Mouse (Mus musculus) intestine, embryonic 16.5 days (tissue): Measurements from ENCODE around the gene Rab3c. TPM values are rescaled to one million over a fixed set of nuclear protein-coding genes. Genes with fewer than 3 reads are reported as not detected.

ENCODE experiments used
- ATAC-seq: fragments of 200-750 bp; cut with Nextera tagmentation; 2 replicates; pipeline ENCODE4 v1.8.0; 2017; ENCODE audit warnings: moderate TSS enrichment, moderate library complexity
- H3K27ac ChIP-seq: fragments of 300-500 bp; sonication (generic); 2 replicates; pipeline ENCODE4 v1.5.1; 2014; ENCODE audit warnings: mild to moderate bottlenecking, low read length
- H3K27me3 ChIP-seq: fragments of 300-500 bp; sonication (generic); replicated peaks from 2 replicates; pipeline ENCODE4 v1.6.1; 2014; ENCODE audit warnings: low read length, control low read depth, mixed read lengths; ENCODE audit not compliant: control insufficient read depth, insufficient read depth
- H3K36me3 ChIP-seq: fragments of 300-500 bp; sonication (generic); 2 replicates; pipeline ENCODE4 v1.6.1; 2014; ENCODE audit warnings: low read length, control low read depth; ENCODE audit not compliant: control insufficient read depth, insufficient read depth
- H3K4me1 ChIP-seq: fragments of 300-500 bp; sonication (generic); 2 replicates; pipeline ENCODE4 v1.6.1; 2014; ENCODE audit warnings: low read length, control low read depth, mixed read lengths; ENCODE audit not compliant: control insufficient read depth, insufficient read depth
- H3K4me2 ChIP-seq: fragments of 300-500 bp; sonication (generic); 2 replicates; pipeline ENCODE4 v1.6.1; 2014; ENCODE audit warnings: low read depth, low read length, control low read depth
- H3K4me3 ChIP-seq: fragments of 300-500 bp; sonication (generic); 2 replicates; pipeline ENCODE4 v1.5.1; 2014; ENCODE audit warnings: mild to moderate bottlenecking, low read length
- H3K9ac ChIP-seq: fragments of 300-500 bp; sonication (generic); 2 replicates; pipeline ENCODE4 v1.6.1; 2014; ENCODE audit warnings: low read depth, low read length
- H3K9me3 ChIP-seq: fragments of 300-500 bp; sonication (generic); 2 replicates; pipeline ENCODE4 v1.6.1; 2016; ENCODE audit warnings: low read length, control low read depth; ENCODE audit not compliant: control insufficient read depth
- WGBS: fragments of 180-500 bp; shearing (Covaris S2); extraction: QIAGEN DNeasy Blood & Tissue Kit; methylation state at CpG from one replicate; pipeline ENCODE4 v1.1.7; 2014; 5-methylcytosine and 5-hydroxymethylcytosine counted together
- polyA plus RNA-seq: library from polyadenylated mRNA; unstranded; fragments of >200 nt; fragmentation: Nextera tagmentation; extraction: Ambion mirVana; gene quantifications from 2 replicates; pipeline ENCODE4 v1.2.1, GENCODE M21; 2015

Gene Rab3c
- polyA plus RNA-seq, 1 experiment from 2014 or later, result 5.2 TPM

DNA sequence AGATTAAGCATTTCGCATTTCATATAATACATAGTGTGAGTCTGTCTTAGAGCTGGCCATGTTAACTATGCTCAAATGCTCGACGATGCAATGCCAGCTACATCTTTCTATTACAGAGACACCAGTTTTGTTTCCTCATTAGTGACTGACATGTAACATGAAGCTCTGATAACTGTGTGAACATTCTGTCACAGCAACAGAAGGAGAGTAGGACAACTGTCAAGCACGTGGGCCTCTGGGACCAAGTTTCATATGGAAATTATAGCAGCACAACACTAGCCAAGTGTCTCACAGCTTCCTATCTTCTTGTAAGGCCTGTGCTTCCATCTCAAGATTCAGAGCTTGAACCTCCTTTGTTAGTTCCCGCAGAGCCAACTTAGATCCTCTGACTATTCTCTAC lies 163.9 kb downstream of the Rab3c start:
- H3K27me3 ChIP-seq, result no peaks in the 10 kb centered on the region
- WGBS, result 90% methylated on average over 5 of the region's 5 CpGs

DNA sequence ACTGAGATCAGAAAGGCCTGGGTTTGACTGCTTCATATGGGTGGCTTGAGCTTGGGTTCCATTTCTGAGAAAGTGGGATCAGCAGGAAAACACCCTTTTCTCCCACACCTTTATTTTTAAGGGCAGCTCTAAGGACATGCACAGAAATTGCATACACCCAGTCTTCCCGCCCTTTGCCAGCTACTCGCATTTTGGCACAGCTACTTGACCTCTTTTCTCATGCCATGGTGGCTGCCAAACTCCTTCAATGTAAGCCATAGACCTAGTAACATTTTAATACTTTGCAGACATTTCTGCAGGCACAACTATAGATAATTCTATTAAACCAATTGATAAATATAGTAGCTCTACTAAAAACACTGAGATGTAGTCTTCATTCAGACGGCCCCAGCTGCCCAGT lies 164.5 kb downstream of the Rab3c start:
- H3K4me2 ChIP-seq, result no peak overlapping the region
- 81% methylated on average over 3 of the region's 3 CpGs for WGBS
- H3K4me3 ChIP-seq, result no peak overlapping the region

More for the DNA sequence above, 163.9 kb downstream of the Rab3c start:
- H3K4me1 ChIP-seq, result no peaks in the 10 kb centered on the region
- H3K9me3 ChIP-seq, result no peaks in the 10 kb centered on the region
- no peak overlapping the region for H3K9ac ChIP-seq
- no peak for ATAC-seq
- H3K36me3 ChIP-seq, result no peaks in the 10 kb centered on the region
- H3K27ac ChIP-seq, result no peak overlapping the region
- no peak overlapping the region for H3K4me2 ChIP-seq
- no peak overlapping the region for H3K4me3 ChIP-seq

DNA sequence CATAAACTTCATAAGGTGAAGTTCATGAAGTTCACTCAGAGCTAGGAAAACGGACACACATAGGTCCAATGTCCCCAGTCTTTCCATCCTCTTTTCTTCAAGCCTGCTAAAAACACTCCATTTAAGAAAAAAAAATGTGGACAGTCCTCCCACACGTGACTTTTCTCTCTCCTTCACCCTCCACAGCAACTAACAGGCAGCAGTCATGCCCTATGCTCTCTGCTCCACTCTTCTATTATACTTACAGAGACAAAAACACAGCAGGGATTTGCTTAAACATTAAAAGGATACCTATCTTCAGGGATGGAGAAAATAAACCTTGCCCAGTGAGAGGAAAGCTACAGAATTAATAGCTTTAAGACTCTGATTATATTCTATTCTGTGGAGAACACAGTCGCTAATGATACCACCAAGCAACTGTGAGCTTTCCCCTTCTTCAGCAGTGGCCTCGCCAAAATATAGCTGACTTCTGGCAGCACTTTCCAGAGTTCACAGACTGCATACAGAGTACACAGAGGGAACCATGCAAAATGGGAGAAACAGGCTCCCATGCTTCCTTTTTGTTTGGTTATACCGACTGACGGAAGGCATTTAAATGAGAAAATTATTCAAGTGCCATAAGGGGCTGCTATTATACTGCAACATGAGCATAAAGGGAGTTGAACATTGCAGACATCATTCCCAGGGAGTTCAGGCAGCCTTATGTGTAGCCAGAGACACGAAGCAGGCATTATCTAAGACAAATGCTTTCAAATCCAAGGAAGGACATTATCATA lies 165.7 kb downstream of the Rab3c start:
- Histone ChIP-seq H3K27ac (no peak overlapping the region), H3K27me3 (no peaks in the 10 kb centered on the region), H3K4me1 (no peaks in the 10 kb centered on the region), H3K9ac (no peak overlapping the region), H3K36me3 (no peaks in the 10 kb centered on the region), H3K4me3 (no peak overlapping the region), H3K9me3 (no peaks in the 10 kb centered on the region), H3K4me2 (no peak overlapping the region)
- 63% methylated on average over 7 of the region's 7 CpGs for WGBS
- ATAC-seq, result no peak

More for the DNA sequence above, 164.5 kb downstream of the Rab3c start:
- ATAC-seq, result no peak
- H3K9me3 ChIP-seq, result no peaks in the 10 kb centered on the region
- H3K36me3 ChIP-seq, result no peaks in the 10 kb centered on the region
- no peaks in the 10 kb centered on the region for H3K4me1 ChIP-seq
- no peaks in the 10 kb centered on the region for H3K27me3 ChIP-seq
- no peak overlapping the region for H3K27ac ChIP-seq
- no peak overlapping the region for H3K9ac ChIP-seq

DNA sequence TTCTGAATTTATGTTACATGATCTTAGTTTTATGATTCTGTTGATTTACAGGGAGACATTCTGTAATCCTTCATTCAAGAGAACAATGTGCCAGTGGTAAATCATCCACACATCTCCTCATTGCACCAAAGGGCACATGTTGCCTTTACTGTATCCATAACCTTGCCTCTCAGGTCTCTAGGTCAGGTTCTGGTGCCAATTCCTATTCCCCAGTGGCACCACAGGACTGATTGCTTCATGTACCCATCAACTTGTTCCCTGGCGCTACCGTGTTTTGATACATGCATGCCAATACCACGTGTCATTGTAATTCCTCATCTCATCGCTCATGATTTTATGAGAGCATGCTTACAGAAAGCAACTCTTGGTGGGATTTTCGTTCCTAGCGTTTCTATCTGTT lies 167.1 kb downstream of the Rab3c start:
- Histone ChIP-seq H3K27me3 (no peaks in the 10 kb centered on the region), H3K4me3 (no peak overlapping the region), H3K4me1 (no peaks in the 10 kb centered on the region), H3K4me2 (no peak overlapping the region), H3K9me3 (no peaks in the 10 kb centered on the region), H3K36me3 (no peaks in the 10 kb centered on the region), H3K27ac (no peak overlapping the region), H3K9ac (no peak overlapping the region)
- 90% methylated on average over 6 of the region's 6 CpGs for WGBS
- no peak for ATAC-seq

DNA sequence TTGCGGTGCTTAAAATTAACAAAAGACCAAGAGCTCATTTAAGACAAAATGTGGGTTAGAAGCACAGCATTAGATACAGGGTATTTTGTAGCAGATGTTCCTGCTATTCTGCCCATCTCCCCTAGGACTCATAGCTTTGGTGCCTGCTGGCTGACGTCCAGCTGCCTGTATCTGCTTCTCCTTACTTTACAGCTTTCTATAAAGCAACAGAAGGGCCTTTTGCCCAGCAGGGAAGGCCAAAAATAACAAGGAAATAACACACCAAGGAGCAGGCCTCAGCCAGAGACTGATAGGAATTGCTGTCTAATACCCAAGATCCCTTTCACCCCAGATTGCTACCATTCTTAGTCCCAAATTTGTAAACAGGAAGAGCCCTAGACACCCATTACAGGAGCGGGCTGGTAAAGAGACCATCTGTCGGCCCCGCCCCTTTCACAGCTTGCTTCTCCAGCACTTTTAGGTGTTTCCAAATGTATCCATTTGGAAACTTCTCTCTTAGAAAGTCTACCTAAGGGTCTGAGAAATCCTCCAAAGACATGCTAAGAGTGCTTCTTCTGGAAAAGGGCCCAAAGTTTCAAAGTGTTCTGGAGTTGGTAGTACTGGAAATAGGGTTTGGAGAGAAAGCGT lies 183.3 kb downstream of the Rab3c start:
- Histone ChIP-seq H3K4me3 (no peak overlapping the region), H3K27me3 (no peaks in the 10 kb centered on the region), H3K27ac (no peak overlapping the region), H3K4me2 (no peak overlapping the region), H3K9me3 (no peaks in the 10 kb centered on the region), H3K36me3 (no peaks in the 10 kb centered on the region), H3K9ac (no peak overlapping the region), H3K4me1 (no peaks in the 10 kb centered on the region)
- ATAC-seq, result no peak
- 73% methylated on average over 6 of the region's 6 CpGs for WGBS

DNA sequence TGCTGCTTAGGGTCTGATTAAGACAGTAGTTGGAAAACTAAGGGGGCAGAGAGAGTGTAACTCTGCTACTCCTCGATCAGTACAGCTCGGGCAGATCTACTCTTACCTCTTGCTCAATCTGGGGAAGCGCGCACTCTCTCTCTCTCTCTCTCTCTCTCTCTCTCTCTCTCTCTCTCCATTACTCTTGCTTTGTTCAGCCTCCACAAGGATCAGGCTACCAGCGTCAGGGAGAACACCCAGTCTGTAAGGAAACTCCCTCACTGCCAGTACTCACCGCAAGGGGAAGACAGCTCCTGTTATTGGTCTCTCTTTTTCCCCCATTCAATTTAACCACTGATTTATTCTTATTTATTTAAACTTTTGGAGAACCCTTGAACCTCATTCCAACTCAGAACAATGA lies 185.8 kb downstream of the Rab3c start:
- Histone ChIP-seq H3K4me3 (no peak overlapping the region), H3K9ac (no peak overlapping the region), H3K9me3 (no peaks in the 10 kb centered on the region), H3K4me2 (no peak overlapping the region), H3K27me3 (no peaks in the 10 kb centered on the region), H3K36me3 (no peaks in the 10 kb centered on the region), H3K4me1 (no peaks in the 10 kb centered on the region), H3K27ac (no peak overlapping the region)
- ATAC-seq, result no peak
- WGBS, result 77% methylated on average over 6 of the region's 6 CpGs

DNA sequence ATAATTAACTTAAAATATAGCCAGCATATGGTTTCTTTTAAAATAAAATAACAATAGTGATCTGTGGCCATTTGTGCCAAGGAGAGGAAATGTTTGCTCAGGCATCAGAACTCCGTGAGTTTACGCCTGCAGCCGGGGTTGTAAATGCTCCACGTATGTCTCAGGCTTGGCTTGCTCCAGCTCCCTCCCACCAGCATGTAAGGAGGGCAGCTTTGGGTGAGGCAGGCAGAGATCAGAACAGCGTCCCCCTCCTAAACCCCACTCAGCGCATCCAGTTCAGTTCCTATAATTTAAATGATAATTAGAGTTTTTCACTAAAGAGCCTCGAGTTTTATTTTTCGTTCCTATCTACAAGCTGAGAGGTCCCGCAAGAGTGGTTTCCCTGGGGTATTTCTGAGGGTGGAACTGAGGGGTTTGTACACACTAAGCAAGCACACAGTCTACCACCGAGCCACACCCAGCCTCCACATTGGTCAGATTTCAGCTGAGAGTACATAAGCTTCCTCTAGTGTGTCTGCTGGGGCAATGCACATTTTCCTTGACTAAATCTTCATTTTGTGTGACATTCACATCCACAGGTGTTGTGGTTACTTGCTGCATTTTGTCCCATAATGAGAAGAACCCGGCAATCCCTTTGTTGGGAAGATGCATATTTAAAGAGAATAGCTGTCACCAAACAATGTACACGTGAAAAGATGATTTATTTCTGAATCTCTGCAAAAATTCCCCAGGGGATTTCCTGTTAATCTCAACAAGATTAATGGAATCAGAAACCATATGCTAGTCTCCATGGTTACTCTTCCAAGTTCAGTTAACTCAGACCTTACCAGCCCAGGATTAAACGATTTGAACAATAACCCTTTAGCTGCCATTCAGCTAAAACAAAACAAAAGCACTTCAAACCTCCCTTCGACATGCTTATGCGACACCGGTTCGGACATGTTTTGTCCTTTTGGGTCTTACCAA lies 186.8 kb downstream of the Rab3c start:
- no peak overlapping the region for H3K4me2 ChIP-seq
- H3K4me3 ChIP-seq, result no peak overlapping the region
- 55% methylated on average over 17 of the region's 17 CpGs for WGBS
- H3K9ac ChIP-seq, result no peak overlapping the region
- H3K27me3 ChIP-seq, result no peaks in the 10 kb centered on the region
- no peak for ATAC-seq
- H3K36me3 ChIP-seq, result no peaks in the 10 kb centered on the region
- no peak overlapping the region for H3K27ac ChIP-seq
- no peaks in the 10 kb centered on the region for H3K9me3 ChIP-seq
- no peaks in the 10 kb centered on the region for H3K4me1 ChIP-seq

DNA sequence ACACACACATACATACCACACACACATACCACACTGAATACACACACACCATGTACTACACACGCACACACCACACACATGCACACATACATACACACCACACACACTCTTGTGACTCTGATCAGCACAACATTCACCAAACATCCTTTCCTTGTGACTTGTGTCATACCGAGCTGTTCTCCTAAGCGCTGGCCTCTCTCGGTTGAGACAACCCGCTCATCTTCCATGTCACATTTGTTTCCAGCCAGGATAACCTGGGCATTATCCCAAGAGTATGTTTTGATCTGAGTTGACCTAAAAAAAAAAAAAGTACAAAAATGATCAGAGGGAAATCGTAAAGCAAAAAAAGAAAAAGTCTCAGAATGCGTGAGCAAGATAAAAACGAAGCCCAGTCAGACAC lies 196.8 kb downstream of the Rab3c start:
- H3K9ac ChIP-seq, result no peak overlapping the region
- 82% methylated on average over 8 of the region's 8 CpGs for WGBS
- no peak for ATAC-seq
- no peak overlapping the region for H3K4me3 ChIP-seq
- H3K4me2 ChIP-seq, result no peak overlapping the region
- no peaks in the 10 kb centered on the region for H3K36me3 ChIP-seq
- H3K4me1 ChIP-seq, result no peaks in the 10 kb centered on the region
- no peak overlapping the region for H3K27ac ChIP-seq
- no peaks in the 10 kb centered on the region for H3K27me3 ChIP-seq
- H3K9me3 ChIP-seq, result no peaks in the 10 kb centered on the region

DNA sequence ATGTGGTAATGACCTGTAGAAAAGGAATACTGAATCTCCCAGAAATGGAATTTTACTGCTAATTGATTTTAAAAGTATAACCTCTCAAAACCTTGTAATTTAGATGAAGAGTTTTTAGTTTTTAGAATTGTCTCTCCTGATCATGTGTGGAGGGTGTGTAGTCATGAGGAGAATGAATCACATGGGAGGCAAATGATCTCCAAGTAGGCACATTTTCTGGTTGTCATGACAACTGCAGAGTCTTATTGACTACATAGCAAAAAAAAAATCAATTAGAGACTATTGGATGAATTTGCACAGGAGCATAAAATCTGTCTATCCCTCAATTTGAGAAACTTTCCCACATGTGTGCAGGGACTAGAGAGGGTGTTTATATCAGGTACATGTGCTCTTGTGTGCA lies 199.6 kb downstream of the Rab3c start:
- Histone ChIP-seq H3K27me3 (no peaks in the 10 kb centered on the region), H3K4me2 (no peak overlapping the region), H3K27ac (no peak overlapping the region), H3K36me3 (no peaks in the 10 kb centered on the region), H3K4me3 (no peak overlapping the region), H3K9ac (no peak overlapping the region), H3K4me1 (no peaks in the 10 kb centered on the region), H3K9me3 (no peaks in the 10 kb centered on the region; the same call in 1 of the 2 replicates)
- no peak for ATAC-seq
